Mouse (Mus musculus) ES-E14 (cell line): ENCODE measurements at regions not wholly inside any gene's neighbourhood (a gene's known extent, or its start where the extent isn't known, plus 50 kb on each side); places are given as distances from the start of the nearest gene placed in this dataset.

Source experiments
- DNase-seq: peaks from one replicate; pipeline ENCODE4 v3.0.0-alpha.2; 2013; ENCODE audit warnings: low read depth, low spot score
- H3K27ac ChIP-seq: 2 replicates; pipeline ENCODE4 v1.5.1; 2012; ENCODE audit warnings: low read depth, mild to moderate bottlenecking, low read length, moderate library complexity, mixed read lengths; ENCODE audit not compliant: poor library complexity, insufficient read depth, severe bottlenecking
- H3K36me3 ChIP-seq: 2 replicates; pipeline ENCODE4 v1.6.1; 2012; ENCODE audit warnings: mild to moderate bottlenecking, low read length, moderate library complexity, mixed read lengths; ENCODE audit not compliant: control insufficient read depth, poor library complexity, insufficient read depth, severe bottlenecking
- H3K4me1 ChIP-seq, 2 experiments: fragments of 150-350 bp in 1 of 2; sonication (generic) in 1 of 2; 2 replicates each; pipeline ENCODE4 v1.6.1; 2012; ENCODE audit warnings: low read length in 2 of 2, mild to moderate bottlenecking in 1 of 2, mixed read lengths in 1 of 2; ENCODE audit not compliant: control insufficient read depth in 2 of 2, insufficient read depth in 2 of 2, poor library complexity in 1 of 2
- H3K4me3 ChIP-seq, 2 experiments: fragments of 150-350 bp in 1 of 2; sonication (generic) in 1 of 2; 2 replicates each; pipeline ENCODE4 v1.5.1; 2012; ENCODE audit warnings: low read length in 2 of 2, low read depth in 1 of 2, mild to moderate bottlenecking in 1 of 2, mixed read lengths in 1 of 2; ENCODE audit not compliant: insufficient read depth in 1 of 2, poor library complexity in 1 of 2, severe bottlenecking in 1 of 2
- H3K9ac ChIP-seq: 2 replicates; pipeline ENCODE4 v1.6.1; 2012; ENCODE audit warnings: low read depth, mild to moderate bottlenecking, low read length, mixed read lengths; ENCODE audit not compliant: poor library complexity, insufficient read depth, severe bottlenecking
- H3K9me3 ChIP-seq: fragments of 150-350 bp; sonication (generic); 2 replicates; pipeline ENCODE4 v1.6.1; 2012; ENCODE audit warnings: low read depth, mild to moderate bottlenecking, low read length; ENCODE audit not compliant: control insufficient read depth, insufficient read depth
- CHD2 ChIP-seq: IDR thresholded peaks from 2 replicates; pipeline ENCODE4 v1.6.1; 2014; ENCODE audit warnings: mild to moderate bottlenecking, low read depth, low read length, inconsistent platforms
- HCFC1 ChIP-seq: IDR thresholded peaks from 2 replicates; pipeline ENCODE4 v1.6.1; 2012; ENCODE audit warnings: low read length, inconsistent platforms, borderline replicate concordance; ENCODE audit not compliant: insufficient read depth
- MAFK ChIP-seq: IDR thresholded peaks from 2 replicates; pipeline ENCODE4 v1.6.1; 2014; ENCODE audit warnings: mild to moderate bottlenecking, low read depth, low read length, inconsistent platforms; ENCODE audit not compliant: insufficient read depth
- ZC3H11A ChIP-seq: IDR thresholded peaks from 2 replicates; pipeline ENCODE4 v1.6.1; 2012; ENCODE audit warnings: low read depth, mild to moderate bottlenecking, inconsistent platforms, low read length, borderline replicate concordance
- ZNF384 ChIP-seq: IDR thresholded peaks from 2 replicates; pipeline ENCODE4 v1.6.1; 2012; ENCODE audit warnings: low read depth, low read length, inconsistent platforms
- in situ Hi-C, 2 experiments: fragments of 600-800 bp; cut with MboI; formaldehyde crosslinking; loops; one replicate each; pipeline ENCODE4 v1.15.1; 2025; ENCODE audit warnings: low sequenced_read_pairs in 2 of 2, inconsistent platforms in 1 of 2; ENCODE audit not compliant: unreplicated experiment in 2 of 2

DNA sequence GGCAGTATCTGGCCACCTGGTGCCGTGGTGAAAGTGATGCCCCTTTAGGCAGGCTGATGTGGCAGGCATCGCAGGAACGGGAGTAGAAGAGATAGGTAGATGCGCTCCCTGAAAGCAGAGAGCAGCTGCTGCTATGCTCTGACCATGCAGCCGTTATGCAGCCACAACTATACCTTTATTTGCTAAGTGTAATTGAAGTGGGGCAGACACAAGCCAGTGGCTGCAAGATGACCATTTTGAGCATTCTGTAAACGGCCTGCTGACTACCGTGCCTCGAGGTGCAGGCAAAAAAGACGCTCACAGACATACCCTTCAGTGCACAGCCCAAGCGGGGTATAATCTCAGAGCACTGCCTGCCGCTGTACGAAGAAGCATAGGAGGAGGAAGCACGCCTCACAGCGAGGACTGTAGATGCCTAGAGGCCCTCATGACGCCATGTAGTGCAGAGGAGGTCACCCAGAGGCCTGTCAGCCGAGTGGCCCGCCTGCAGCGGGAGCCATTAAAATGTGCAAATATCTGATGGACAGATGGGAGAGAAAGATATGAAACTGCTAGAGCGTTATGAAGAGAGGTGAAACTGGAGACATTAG lies 170.9 kb downstream of the Spata18 start:
- no peak for DNase-seq
- in situ Hi-C loops = no loop called here
- H3K9me3 ChIP-seq = no peaks in the 10 kb centered on the region
- H3K9ac ChIP-seq = no peak overlapping the region
- H3K27ac ChIP-seq = no peak overlapping the region
- H3K4me3 ChIP-seq = no peak overlapping the region
- no peaks in the 10 kb centered on the region for H3K36me3 ChIP-seq
- no peaks in the 10 kb centered on the region for H3K4me1 ChIP-seq
- no peak for TF ChIP-seq MAFK
- no peak for TF ChIP-seq ZC3H11A
- TF ChIP-seq ZNF384 = no peak
- no peak for TF ChIP-seq HCFC1
- no peak for TF ChIP-seq CHD2

DNA sequence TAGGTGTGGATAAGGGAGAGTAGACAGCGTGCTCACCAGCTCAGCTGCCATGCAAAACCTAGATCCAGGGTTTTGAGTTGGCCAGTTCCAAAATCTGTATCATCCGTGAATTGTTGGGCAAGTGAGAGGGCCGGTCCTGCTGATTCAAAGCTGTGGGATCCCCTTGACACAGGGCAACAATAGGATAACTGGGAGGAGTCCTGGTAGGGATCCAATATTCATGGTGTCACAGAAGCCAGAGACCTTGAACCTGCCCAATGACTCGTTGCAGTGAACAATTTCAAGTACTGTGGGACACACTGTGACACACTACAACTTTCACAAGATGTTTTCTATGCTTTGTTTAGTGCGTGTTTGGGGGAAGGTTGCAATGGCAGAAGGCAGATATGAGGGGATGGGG lies 172.2 kb downstream of the Spata18 start:
- Histone ChIP-seq H3K36me3 (no peaks in the 10 kb centered on the region), H3K27ac (no peak overlapping the region), H3K4me1 (no peaks in the 10 kb centered on the region), H3K9ac (no peak overlapping the region), H3K9me3 (no peaks in the 10 kb centered on the region), H3K4me3 (no peak overlapping the region)
- TF ChIP-seq ZNF384 = no peak
- no peak for TF ChIP-seq ZC3H11A
- no peak for TF ChIP-seq HCFC1
- TF ChIP-seq CHD2 = no peak
- in situ Hi-C loops = no loop called here
- no peak for DNase-seq

DNA sequence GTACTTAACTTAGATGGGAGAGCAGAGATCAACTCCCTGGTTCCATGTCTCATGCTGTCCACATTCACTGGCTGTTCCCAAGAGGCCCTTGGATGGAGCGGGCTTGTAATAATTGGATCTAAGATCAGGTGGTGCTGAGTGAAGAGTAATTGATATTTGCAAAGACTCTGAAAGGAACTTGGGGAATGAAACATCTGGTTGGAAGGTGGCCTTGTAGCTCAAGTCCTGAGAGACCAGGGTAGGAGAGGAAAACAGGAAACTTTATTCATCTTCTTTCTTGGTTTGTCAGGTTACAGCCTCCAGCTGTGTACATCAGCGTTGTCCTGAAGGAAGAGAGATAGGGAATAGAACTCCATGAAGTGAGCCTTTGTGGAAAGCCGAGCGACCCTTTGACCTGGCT lies 175.8 kb downstream of the Spata18 start:
- no peaks in the 10 kb centered on the region for H3K9me3 ChIP-seq
- H3K9ac ChIP-seq = no peak overlapping the region
- in situ Hi-C loops = no loop called here
- TF ChIP-seq HCFC1 (no peak), ZNF384 (no peak), ZC3H11A (no peak), MAFK (no peak), CHD2 (no peak)
- H3K27ac ChIP-seq = no peak overlapping the region
- H3K36me3 ChIP-seq = no peaks in the 10 kb centered on the region
- DNase-seq = no peak
- no peaks in the 10 kb centered on the region for H3K4me1 ChIP-seq
- no peak overlapping the region for H3K4me3 ChIP-seq

DNA sequence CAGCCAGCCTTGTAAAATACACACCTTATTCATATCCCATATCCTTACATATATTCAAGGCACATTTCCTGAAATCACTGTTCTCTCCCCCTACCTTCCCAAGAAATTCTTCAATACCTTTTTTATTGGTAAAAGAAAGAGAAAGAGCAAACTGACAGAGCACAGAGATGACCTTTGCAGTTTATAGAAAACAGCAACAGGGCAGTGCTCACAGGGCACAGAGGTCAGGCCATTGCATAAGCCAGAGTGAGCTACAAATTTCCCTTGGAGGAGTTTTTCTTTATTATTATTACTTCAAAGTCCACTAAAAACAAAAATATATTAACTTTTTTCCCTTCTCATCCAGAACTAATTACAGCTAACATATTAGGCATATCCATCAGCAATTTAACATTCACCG lies 182.5 kb downstream of the Spata18 start:
- no peaks in the 10 kb centered on the region for H3K9me3 ChIP-seq
- no peak overlapping the region for H3K9ac ChIP-seq
- TF ChIP-seq HCFC1 (no peak), MAFK (no peak), ZNF384 (no peak), ZC3H11A (no peak), CHD2 (no peak)
- H3K27ac ChIP-seq = no peak overlapping the region
- no peaks in the 10 kb centered on the region for H3K36me3 ChIP-seq
- no peaks in the 10 kb centered on the region for H3K4me1 ChIP-seq
- DNase-seq = no peak
- no peak overlapping the region for H3K4me3 ChIP-seq
- in situ Hi-C loops = no loop called here

DNA sequence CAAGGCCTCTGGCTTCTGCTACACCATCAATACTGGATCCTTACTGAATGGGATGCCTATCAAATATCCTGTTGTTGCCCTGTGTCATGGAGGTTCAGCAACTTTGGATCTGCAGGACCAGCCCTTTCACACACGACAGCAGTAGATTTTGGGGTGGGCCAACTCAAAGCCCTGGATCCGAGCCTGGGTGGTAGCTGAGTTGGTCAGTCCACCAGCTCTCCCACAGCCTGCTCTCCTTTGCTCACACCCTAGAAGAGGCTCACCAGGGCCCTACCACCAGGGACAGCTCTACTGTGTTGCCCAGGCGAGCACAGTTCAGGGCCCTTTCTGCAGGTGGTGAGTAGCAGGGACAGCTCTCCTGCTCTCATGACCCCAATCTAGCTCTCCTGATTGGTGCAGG lies 192.6 kb downstream of the Spata18 start:
- TF ChIP-seq ZC3H11A (no peak), ZNF384 (no peak), HCFC1 (no peak), MAFK (no peak), CHD2 (no peak)
- no peak overlapping the region for H3K9ac ChIP-seq
- in situ Hi-C loops = no loop called here

More for the DNA sequence above, 192.6 kb downstream of the Spata18 start:
- H3K4me1 ChIP-seq = no peaks in the 10 kb centered on the region
- H3K27ac ChIP-seq = no peak overlapping the region
- H3K9me3 ChIP-seq = no peaks in the 10 kb centered on the region
- no peak overlapping the region for H3K4me3 ChIP-seq
- no peaks in the 10 kb centered on the region for H3K36me3 ChIP-seq
- DNase-seq = no peak
